Mouse (Mus musculus) heart, embryonic 15.5 days (tissue): ENCODE data around the gene Zfp966. TPM values are rescaled to one million over a fixed set of nuclear protein-coding genes. Genes with fewer than 3 reads are reported as not detected.
"Not testable (repeated sequence)": the region's sequence is repeated elsewhere in the genome, so short reads cannot be mapped to it uniquely, and the experiment has no call there.

ENCODE experiments used
- ATAC-seq: fragments of 200-750 bp; cut with Nextera tagmentation; replicated peaks from 2 replicates; pipeline ENCODE4 v1.8.0; 2017; ENCODE audit warnings: low read depth, moderate TSS enrichment; ENCODE audit not compliant: insufficient number of reproducible peaks, insufficient read depth, low FRiP score
- H3K27ac ChIP-seq: fragments of 300-500 bp; sonication (generic); 2 replicates; pipeline ENCODE4 v1.5.1; 2015; ENCODE audit warnings: mild to moderate bottlenecking, inconsistent platforms
- H3K27me3 ChIP-seq: fragments of 300-500 bp; sonication (generic); 2 replicates; pipeline ENCODE4 v1.6.1; 2015; ENCODE audit warnings: inconsistent platforms
- H3K36me3 ChIP-seq: fragments of 300-500 bp; sonication (generic); 2 replicates; pipeline ENCODE4 v1.6.1; 2015; ENCODE audit warnings: mild to moderate bottlenecking, inconsistent platforms
- H3K4me1 ChIP-seq: fragments of 300-500 bp; sonication (generic); replicated peaks from 2 replicates; pipeline ENCODE4 v1.6.1; 2015; ENCODE audit warnings: inconsistent platforms
- H3K4me2 ChIP-seq: fragments of 300-500 bp; sonication (generic); 2 replicates; pipeline ENCODE4 v1.6.1; 2015; ENCODE audit warnings: inconsistent platforms, mild to moderate bottlenecking, moderate library complexity
- H3K4me3 ChIP-seq: fragments of 300-500 bp; sonication (generic); 2 replicates; pipeline ENCODE4 v1.5.1; 2015; ENCODE audit warnings: mild to moderate bottlenecking, inconsistent platforms
- H3K9ac ChIP-seq: fragments of 300-500 bp; sonication (generic); 2 replicates; pipeline ENCODE4 v1.6.1; 2015; ENCODE audit warnings: mild to moderate bottlenecking, inconsistent platforms
- H3K9me3 ChIP-seq: fragments of 300-500 bp; sonication (generic); replicated peaks from 2 replicates; pipeline ENCODE4 v1.6.1; 2016; ENCODE audit warnings: inconsistent platforms
- WGBS: fragments of 180-500 bp; shearing (Covaris S2); methylation state at CpG from one replicate; pipeline ENCODE4 v1.1.7; 2015; ENCODE audit warnings: mixed read lengths; 5-methylcytosine and 5-hydroxymethylcytosine counted together
- polyA plus RNA-seq: library from polyadenylated mRNA; unstranded; fragments of >200 nt; fragmentation: Nextera tagmentation; extraction: Ambion mirVana; gene quantifications from 2 replicates; pipeline ENCODE4 v1.2.1, GENCODE M21; 2015

Gene Zfp966
- 1.4 and 2.0 TPM in 2 replicates for polyA plus RNA-seq

DNA sequence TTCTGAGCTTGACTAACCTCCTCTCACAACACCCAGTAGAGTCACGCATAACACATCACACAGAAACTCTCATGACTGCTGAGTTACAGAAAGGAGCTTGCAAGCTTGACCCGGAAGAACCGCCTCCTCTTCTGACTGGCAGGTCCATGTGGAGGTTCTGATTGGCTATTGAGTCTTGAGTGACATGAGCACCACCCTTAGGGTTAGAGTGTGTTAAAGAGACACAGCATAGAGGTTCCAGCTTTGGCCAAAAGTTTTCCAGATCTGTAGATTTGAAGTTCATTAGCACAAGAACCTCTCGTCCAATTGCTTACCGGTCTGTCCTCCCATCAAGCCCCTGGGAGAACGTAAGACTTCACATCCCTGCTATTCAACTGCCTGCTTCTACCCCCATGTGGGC is at the start of gene Zfp966:
Gene Zfp966, minus strand, starts transcription at position 101 of the 400 bp plus-strand sequence.
- H3K4me1 ChIP-seq, H3K4me2 ChIP-seq, H3K27me3 ChIP-seq, H3K27ac ChIP-seq, H3K9ac ChIP-seq, H3K36me3 ChIP-seq, H3K9me3 ChIP-seq, ATAC-seq, H3K4me3 ChIP-seq: not testable (repeated sequence)
- no CpG with 5 or more reads among the region's 6 CpGs for WGBS

DNA sequence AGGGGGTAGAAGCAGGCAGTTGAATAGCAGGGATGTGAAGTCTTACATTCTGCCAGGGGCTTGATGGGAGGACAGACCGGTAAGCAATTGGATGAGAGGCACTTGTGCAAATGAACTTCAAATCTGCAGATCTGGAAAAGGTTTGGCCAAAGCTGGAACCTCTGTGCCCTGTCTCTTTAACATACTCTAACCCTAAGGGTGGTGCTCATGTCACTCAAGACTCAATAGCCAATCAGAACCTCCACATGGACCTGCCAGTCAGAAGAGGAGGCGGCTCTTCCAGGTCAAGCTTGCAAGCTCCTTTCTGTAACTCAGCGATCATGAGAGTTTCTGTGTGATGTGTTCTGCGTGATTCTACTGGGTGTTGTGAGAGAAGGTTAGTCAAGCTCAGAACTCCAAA is 34.1 kb upstream of the Zfp966 start, which contains the start of gene Gm2026:
Gene Gm2026, plus strand, starts transcription at position 301 of the 400 bp plus-strand sequence.
- not testable (repeated sequence) for H3K9me3 ChIP-seq, H3K4me3 ChIP-seq, H3K4me1 ChIP-seq, H3K27ac ChIP-seq, H3K4me2 ChIP-seq, H3K27me3 ChIP-seq, H3K9ac ChIP-seq, ATAC-seq, H3K36me3 ChIP-seq
- WGBS = no CpG with 5 or more reads among the region's 4 CpGs

DNA sequence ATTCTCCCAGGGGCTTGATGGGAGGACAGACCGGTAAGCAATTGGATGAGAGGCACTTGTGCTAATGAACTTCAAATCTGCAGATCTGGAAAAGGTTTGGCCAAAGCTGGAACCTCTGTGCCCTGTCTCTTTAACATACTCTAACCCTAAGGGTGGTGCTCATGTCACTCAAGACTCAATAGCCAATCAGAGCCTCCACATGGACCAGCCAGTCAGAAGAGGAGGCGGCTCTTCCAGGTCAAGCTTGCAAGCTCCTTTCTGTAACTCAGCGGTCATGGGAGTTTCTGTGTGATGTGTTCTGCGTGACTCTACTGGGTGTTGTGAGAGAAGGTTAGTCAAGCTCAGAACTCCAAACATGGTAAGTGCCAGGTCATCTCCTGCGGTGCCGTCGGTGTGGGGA is 61.9 kb downstream of the Zfp966 start, which contains the start of gene Gm6710:
Gene Gm6710, plus strand, starts transcription at position 196 of the 400 bp plus-strand sequence.
- not testable (repeated sequence) for H3K9me3 ChIP-seq, H3K4me1 ChIP-seq, H3K27me3 ChIP-seq, ATAC-seq, H3K36me3 ChIP-seq, H3K4me3 ChIP-seq, H3K9ac ChIP-seq, H3K4me2 ChIP-seq, H3K27ac ChIP-seq
- WGBS = no CpG with 5 or more reads among the region's 7 CpGs

Other genes starting within 250 kb of the Zfp966 start
- gene Zfp969, start 227.5 kb downstream of the Zfp966 start, polyA plus RNA-seq = 16.9 and 21.8 TPM in 2 replicates
- not detected in 2 replicates for gene Gm2007, start 189.6 kb downstream of the Zfp966 start, polyA plus RNA-seq
- 3.9 and 4.9 TPM in 2 replicates for gene Gm14288, start 130.0 kb downstream of the Zfp966 start, polyA plus RNA-seq
- 12.6 and 13.5 TPM in 2 replicates for gene Gm6710, start 61.9 kb downstream of the Zfp966 start, polyA plus RNA-seq
- gene Gm2026, start 34.2 kb upstream of the Zfp966 start, polyA plus RNA-seq = 12.0 and 14.6 TPM in 2 replicates
- 0.93 and 1.1 TPM in 2 replicates for gene Gm2004, start 218.7 kb upstream of the Zfp966 start, polyA plus RNA-seq